Mouse (Mus musculus) forebrain, embryonic 14.5 days (tissue): Measurements from ENCODE around the gene Apmap. TPM values are rescaled to one million over a fixed set of nuclear protein-coding genes. Genes with fewer than 3 reads are reported as not detected.

ENCODE experiments used
- ATAC-seq: fragments of 200-750 bp; cut with Nextera tagmentation; 2 replicates; pipeline ENCODE4 v1.8.0; 2017; ENCODE audit warnings: mild to moderate bottlenecking, moderate library complexity
- DNase-seq: peaks from one replicate; pipeline ENCODE4 v3.0.0-alpha.2; 2015; ENCODE audit warnings: low spot score
- H3K27ac ChIP-seq: fragments of 300-500 bp; sonication (generic); 2 replicates; pipeline ENCODE4 v1.5.1; 2014; ENCODE audit warnings: low read depth, mild to moderate bottlenecking, control low read depth, low read length, moderate library complexity
- H3K27me3 ChIP-seq: fragments of 300-500 bp; sonication (generic); replicated peaks from 2 replicates; pipeline ENCODE4 v1.6.1; 2014; ENCODE audit warnings: low read length, control low read depth, mixed read lengths; ENCODE audit not compliant: control insufficient read depth, insufficient read depth
- H3K36me3 ChIP-seq: fragments of 300-500 bp; sonication (generic); 2 replicates; pipeline ENCODE4 v1.6.1; 2014; ENCODE audit warnings: low read length, control low read depth; ENCODE audit not compliant: control insufficient read depth, insufficient read depth
- H3K4me1 ChIP-seq: fragments of 300-500 bp; sonication (generic); 2 replicates; pipeline ENCODE4 v1.6.1; 2014; ENCODE audit warnings: antibody characterized with exemption, low read length, control low read depth; ENCODE audit not compliant: control insufficient read depth, insufficient read depth
- H3K4me2 ChIP-seq: fragments of 300-500 bp; sonication (generic); 2 replicates; pipeline ENCODE4 v1.6.1; 2014; ENCODE audit warnings: mild to moderate bottlenecking, control low read depth, low read length
- H3K4me3 ChIP-seq: fragments of 300-500 bp; sonication (generic); 2 replicates; pipeline ENCODE4 v1.5.1; 2014; ENCODE audit warnings: low read depth, low read length, control low read depth
- H3K9ac ChIP-seq: fragments of 300-500 bp; sonication (generic); 2 replicates; pipeline ENCODE4 v1.6.1; 2014; ENCODE audit warnings: mild to moderate bottlenecking, low read length, control low read depth, moderate library complexity
- H3K9me3 ChIP-seq: fragments of 300-500 bp; sonication (generic); replicated peaks from 2 replicates; pipeline ENCODE4 v1.6.1; 2016; ENCODE audit warnings: low read length, control low read depth, mixed read lengths; ENCODE audit not compliant: control insufficient read depth
- WGBS: fragments of 180-500 bp; shearing (Covaris S2); extraction: QIAGEN DNeasy Blood & Tissue Kit; methylation state at CpG from one replicate; pipeline ENCODE4 v1.1.7; 2014; 5-methylcytosine and 5-hydroxymethylcytosine counted together
- polyA plus RNA-seq: library from polyadenylated mRNA; unstranded; fragments of >200 nt; fragmentation: Nextera tagmentation; extraction: Ambion mirVana; gene quantifications from 2 replicates; pipeline ENCODE4 v1.2.1, GENCODE M21; 2014

Apmap gene
- polyA plus RNA-seq, 1 experiment from 2014 or later, result 45.9 TPM

DNA sequence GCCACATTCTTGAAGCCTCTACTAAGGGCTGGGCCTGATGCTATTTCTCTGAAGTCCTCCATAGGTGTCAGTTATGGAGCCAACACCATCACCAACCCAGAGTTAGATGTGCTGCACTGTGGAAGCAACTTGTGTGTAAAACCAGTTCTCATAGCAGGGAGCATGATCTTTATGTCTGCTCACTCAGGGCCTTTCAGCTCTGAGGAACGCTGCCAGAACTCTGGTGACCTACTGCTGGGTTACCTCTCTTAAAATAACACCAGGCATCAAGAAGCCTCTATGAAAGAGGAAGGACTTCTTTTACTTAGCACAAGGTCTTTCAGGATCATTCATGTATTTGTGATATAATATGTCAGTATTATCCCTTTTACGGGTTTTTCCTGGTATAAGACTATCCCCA, 6.2 kb downstream of the Apmap start:
- WGBS, result 98% methylated on average over 2 of the region's 2 CpGs
- Histone ChIP-seq H3K9ac (no peak overlapping the region), H3K36me3 (peaks cover 6% of the 10 kb centered on the region; the same call in 1 of the 2 replicates), H3K27ac (no peak overlapping the region), H3K4me2 (no peak overlapping the region), H3K4me1 (peaks cover under 1% of the 10 kb centered on the region), H3K4me3 (no peak overlapping the region), H3K27me3 (no peaks in the 10 kb centered on the region), H3K9me3 (no peaks in the 10 kb centered on the region)
- DNase-seq (no peak), ATAC-seq (no peak)

DNA sequence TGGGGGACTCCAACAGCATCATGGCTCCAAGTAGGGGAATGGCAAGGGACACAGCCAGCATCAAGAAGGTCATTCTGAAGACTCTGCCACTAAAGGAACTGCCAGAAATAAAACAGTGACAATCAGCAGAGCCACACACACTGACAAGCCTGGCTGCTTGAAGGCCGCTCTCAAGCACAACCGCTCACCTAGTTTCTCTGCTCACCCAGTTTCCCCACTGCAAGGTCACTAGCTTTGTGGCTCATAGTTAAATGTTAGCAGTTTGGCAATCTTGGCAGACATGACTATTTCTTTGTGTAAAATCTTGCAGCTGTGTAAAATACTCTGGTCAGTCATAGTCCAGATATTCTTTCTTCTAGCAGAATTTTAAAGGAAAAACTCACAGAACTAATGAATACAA, 8.1 kb downstream of the Apmap start:
- DNase-seq, result no peak
- Histone ChIP-seq H3K4me3 (no peak overlapping the region), H3K9ac (no peak overlapping the region), H3K9me3 (no peaks in the 10 kb centered on the region), H3K4me1 (no peaks in the 10 kb centered on the region), H3K36me3 (peaks cover 12% of the 10 kb centered on the region; the same call in 1 of the 2 replicates), H3K27me3 (no peaks in the 10 kb centered on the region), H3K27ac (no peak overlapping the region), H3K4me2 (no peak overlapping the region)
- 88% methylated on average over 2 of the region's 2 CpGs for whole genome bisulfite sequencing
- ATAC-seq, result no peak

DNA sequence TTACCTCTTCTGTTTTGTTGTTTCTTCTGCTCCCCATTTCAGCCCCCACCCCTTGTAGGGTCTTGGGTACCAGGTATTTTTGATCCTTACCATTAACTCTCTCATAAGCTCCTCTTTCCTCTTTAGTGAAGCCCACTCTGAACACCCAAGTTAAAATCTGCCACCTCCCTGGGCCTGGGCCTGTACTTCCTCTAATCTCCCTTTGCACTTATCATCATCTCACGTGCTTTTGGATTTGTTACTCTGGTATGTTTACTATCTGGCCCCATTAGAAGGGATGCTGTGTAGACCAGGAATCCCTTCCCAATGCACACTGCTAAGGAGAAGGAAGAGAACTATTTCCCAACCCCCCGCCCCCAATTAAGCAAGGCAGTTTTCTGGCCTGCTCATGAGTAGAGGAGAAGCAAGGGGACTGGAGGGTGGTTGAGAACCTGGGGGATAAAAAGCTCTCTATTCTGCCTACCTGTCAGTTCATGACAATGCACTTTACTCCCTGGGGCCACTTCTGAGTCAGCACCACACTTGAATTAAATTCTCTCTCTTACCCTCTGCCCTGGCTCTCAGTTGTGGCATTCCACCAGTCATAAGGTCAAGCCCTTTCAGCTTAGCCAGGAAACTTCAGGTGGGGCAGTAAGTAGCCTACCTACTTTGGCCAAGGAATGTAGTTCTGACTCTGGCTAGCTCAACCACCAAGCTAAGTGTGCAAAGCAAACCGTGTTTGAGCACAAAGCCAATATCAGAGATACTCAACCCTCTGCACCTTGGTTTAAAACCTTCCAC, 12.8 kb downstream of the Apmap start:
- Histone ChIP-seq H3K9me3 (no peaks in the 10 kb centered on the region), H3K4me1 (no peaks in the 10 kb centered on the region), H3K27ac (no peak overlapping the region), H3K4me3 (no peak overlapping the region), H3K27me3 (no peaks in the 10 kb centered on the region), H3K4me2 (no peak overlapping the region), H3K36me3 (peaks cover 33% of the 10 kb centered on the region), H3K9ac (no peak overlapping the region)
- 97% methylated on average over 3 of the region's 3 CpGs for WGBS
- no peak for DNase-seq
- ATAC-seq, result no peak

DNA sequence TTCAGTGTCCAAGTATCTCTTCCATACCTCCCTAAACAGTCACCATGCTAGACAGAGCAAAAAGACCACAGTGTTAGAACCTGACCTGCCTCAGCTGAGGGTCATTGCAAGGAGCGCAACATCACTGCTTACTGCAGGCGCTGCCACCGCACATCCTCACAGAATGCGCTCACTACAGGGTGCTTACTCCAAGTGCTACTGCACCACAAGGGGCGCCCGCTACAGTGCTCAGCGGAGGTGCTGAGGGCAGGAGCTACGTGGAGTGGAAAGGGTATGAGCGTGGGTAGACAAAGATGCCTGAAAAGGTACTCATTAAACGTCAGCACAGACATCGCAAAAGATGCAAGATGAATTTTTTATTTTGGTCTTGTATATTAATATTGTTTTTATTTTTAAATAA, 19.3 kb downstream of the Apmap start:
- Histone ChIP-seq H3K4me2 (no peak overlapping the region), H3K27ac (no peak overlapping the region), H3K36me3 (peaks cover 65% of the 10 kb centered on the region), H3K9me3 (no peaks in the 10 kb centered on the region), H3K4me1 (no peaks in the 10 kb centered on the region), H3K4me3 (no peak overlapping the region), H3K27me3 (no peaks in the 10 kb centered on the region), H3K9ac (no peak overlapping the region)
- DNase-seq (peak; percentile 3), ATAC-seq (no peak)
- WGBS, result 74% methylated on average over 11 of the region's 11 CpGs

DNA sequence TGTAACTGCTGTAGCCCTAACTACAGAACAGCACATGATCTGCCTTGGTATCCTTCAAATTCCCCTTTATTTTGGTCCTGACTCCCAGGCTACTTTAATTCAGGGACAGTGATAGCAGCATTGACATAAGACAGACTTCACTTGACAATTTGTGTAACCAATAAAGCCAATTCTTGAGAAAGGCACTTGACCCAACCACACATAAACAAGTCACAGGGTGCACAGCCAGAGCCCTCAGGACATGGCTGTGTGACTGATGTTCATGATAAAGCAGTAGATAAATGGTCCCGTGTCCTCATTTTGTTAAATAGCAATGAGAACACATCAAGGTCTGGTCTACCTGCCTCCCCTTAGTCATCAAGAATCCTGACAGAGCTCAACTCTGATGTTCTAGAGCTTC, 28.7 kb downstream of the Apmap start:
- no peaks in the 10 kb centered on the region for H3K9me3 ChIP-seq
- WGBS, result 100% methylated on average over 1 of the region's 1 CpGs
- no peaks in the 10 kb centered on the region for H3K27me3 ChIP-seq
- no peak for DNase-seq
- H3K4me2 ChIP-seq, result no peak overlapping the region
- H3K9ac ChIP-seq, result no peak overlapping the region
- no peaks in the 10 kb centered on the region for H3K4me1 ChIP-seq
- H3K4me3 ChIP-seq, result no peak overlapping the region
- peaks cover 21% of the 10 kb centered on the region for H3K36me3 ChIP-seq
- ATAC-seq, result no peak
- H3K27ac ChIP-seq, result no peak overlapping the region

GRCm38 (mm10) chr2:150578603-150579002, 29.8 kb downstream of the Apmap start:
- ATAC-seq (no peak), DNase-seq (no peak)
- 88% methylated on average over 5 of the region's 5 CpGs for WGBS
- peaks cover 11% of the 10 kb centered on the region for H3K36me3 ChIP-seq
- H3K4me1 ChIP-seq, result no peaks in the 10 kb centered on the region
- H3K9me3 ChIP-seq, result no peaks in the 10 kb centered on the region
- H3K4me2 ChIP-seq, result no peak overlapping the region
- no peak overlapping the region for H3K9ac ChIP-seq
- H3K27me3 ChIP-seq, result no peaks in the 10 kb centered on the region
- H3K4me3 ChIP-seq, result no peak overlapping the region
- no peak overlapping the region for H3K27ac ChIP-seq

GRCm38 (mm10) chr2:150576256-150576655, 32.1 kb downstream of the Apmap start:
- no peak for DNase-seq
- 96% methylated on average over 1 of the region's 1 CpGs for WGBS
- no peaks in the 10 kb centered on the region for H3K36me3 ChIP-seq

DNA sequence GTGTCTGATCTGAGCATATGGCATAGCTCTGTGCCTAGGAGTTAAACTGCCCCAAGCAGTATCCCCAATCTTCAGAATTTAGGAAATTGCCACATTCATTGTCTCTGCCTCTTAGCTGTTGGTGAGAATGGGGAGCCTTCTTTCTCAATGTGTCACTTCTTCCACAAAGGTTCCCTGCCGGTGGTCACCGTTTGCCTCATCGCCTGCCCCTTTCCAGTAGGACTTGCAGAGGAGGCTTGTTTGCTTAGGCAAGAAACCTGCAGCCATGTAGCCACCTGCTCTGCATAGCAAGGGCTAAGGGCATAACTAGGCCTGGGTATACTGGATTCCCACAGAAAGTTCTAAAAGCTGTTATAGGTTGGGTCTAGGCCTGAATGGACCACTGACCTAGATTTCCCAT, 35.9 kb downstream of the Apmap start:
- Histone ChIP-seq H3K27me3 (no peaks in the 10 kb centered on the region), H3K9ac (no peak overlapping the region), H3K27ac (no peak overlapping the region), H3K36me3 (no peaks in the 10 kb centered on the region), H3K4me2 (no peak overlapping the region), H3K9me3 (no peaks in the 10 kb centered on the region), H3K4me1 (no peaks in the 10 kb centered on the region), H3K4me3 (no peak overlapping the region)
- WGBS, result 88% methylated on average over 3 of the region's 3 CpGs
- ATAC-seq (no peak), DNase-seq (no peak)

More at GRCm38 (mm10) chr2:150576256-150576655, 32.1 kb downstream of the Apmap start:
- Histone ChIP-seq H3K4me1 (no peaks in the 10 kb centered on the region), H3K4me3 (no peak overlapping the region), H3K4me2 (no peak overlapping the region), H3K9ac (no peak overlapping the region), H3K27ac (no peak overlapping the region), H3K9me3 (no peaks in the 10 kb centered on the region), H3K27me3 (no peaks in the 10 kb centered on the region)
- no peak for ATAC-seq

- H3K27me3 ChIP-seq, result no peaks in the 10 kb centered on the region
- H3K27ac ChIP-seq, result no peak overlapping the region
- WGBS, result 86% methylated on average over 2 of the region's 2 CpGs
- H3K9me3 ChIP-seq, result no peaks in the 10 kb centered on the region
- H3K4me2 ChIP-seq, result no peak overlapping the region
- ATAC-seq, result no peak
- no peak overlapping the region for H3K9ac ChIP-seq
- DNase-seq, result no peak
- no peak overlapping the region for H3K4me3 ChIP-seq
- no peaks in the 10 kb centered on the region for H3K4me1 ChIP-seq
- H3K36me3 ChIP-seq, result no peaks in the 10 kb centered on the region
Observed at GRCm38 (mm10) chr2:150570761-150571160, 37.6 kb downstream of the Apmap start.
